Mouse (Mus musculus) 416B (cell line): Measurements from ENCODE around the gene Cnot3.

Experiments used
- DNase-seq: peaks from one replicate; pipeline ENCODE4 v3.0.0; 2011; ENCODE audit warnings: low read depth

The Cnot3 gene

GRCm38 (mm10) chr7:3644672-3645487, at the start of gene Cnot3:
Gene Cnot3 (plus strand): TSS chr7:3645268.
- DNase-seq = peak; percentile 100

- peak; percentile 38 for DNase-seq
Measured at GRCm38 (mm10) chr7:3597755-3598154, 47.3 kb upstream of the Cnot3 start.

GRCm38 (mm10) chr7:3601119-3601518, 43.9 kb upstream of the Cnot3 start:
- DNase-seq = peak; percentile 87

- DNase-seq = peak; percentile 85
Measured at GRCm38 (mm10) chr7:3606798-3607197, 38.3 kb upstream of the Cnot3 start.

- DNase-seq = no peak
Measured at GRCm38 (mm10) chr7:3607391-3607790, 37.7 kb upstream of the Cnot3 start.

GRCm38 (mm10) chr7:3608668-3609067, 36.4 kb upstream of the Cnot3 start:
- DNase-seq = no peak

- peak; percentile 74 for DNase-seq
Measured at GRCm38 (mm10) chr7:3609082-3609481, 36.0 kb upstream of the Cnot3 start.

- DNase-seq = peak; percentile 68
Measured at GRCm38 (mm10) chr7:3610437-3610836, 34.6 kb upstream of the Cnot3 start.

- DNase-seq = no peak
Measured at GRCm38 (mm10) chr7:3611006-3611405, 34.1 kb upstream of the Cnot3 start.

GRCm38 (mm10) chr7:3614021-3614420, 31.0 kb upstream of the Cnot3 start:
- DNase-seq = no peak

GRCm38 (mm10) chr7:3616057-3616388, 29.0 kb upstream of the Cnot3 start, which contains the start of gene Oscar:
Gene Oscar (minus strand): TSS chr7:3616157.
- DNase-seq = no peak

GRCm38 (mm10) chr7:3616389-3617241, 28.5 kb upstream of the Cnot3 start:
- no peak for DNase-seq

- peak; percentile 95 for DNase-seq
Measured at GRCm38 (mm10) chr7:3617242-3617995, 27.6 kb upstream of the Cnot3 start, which contains the start of gene Ndufa3. Gene Ndufa3 (plus strand): TSS chr7:3617373.

- no peak for DNase-seq
Measured at GRCm38 (mm10) chr7:3629030-3629429, 16.0 kb upstream of the Cnot3 start.

GRCm38 (mm10) chr7:3629543-3630477, 15.3 kb upstream of the Cnot3 start, which contains the start of the genes Tfpt and Prpf31:
Gene Tfpt (minus strand): TSS chr7:3629929.
Gene Prpf31 (plus strand): TSS chr7:3629985.
- peak; percentile 98 for DNase-seq

GRCm38 (mm10) chr7:3630478-3630815, 14.6 kb upstream of the Cnot3 start:
- no peak for DNase-seq

- no peak for DNase-seq
Measured at GRCm38 (mm10) chr7:3643412-3643811, 1.7 kb upstream of the Cnot3 start.

GRCm38 (mm10) chr7:3643843-3644242, 1.2 kb upstream of the Cnot3 start:
- no peak for DNase-seq

- DNase-seq = no peak
Measured at GRCm38 (mm10) chr7:3644348-3644671, 758 bp upstream of the Cnot3 start.

- no peak for DNase-seq
Measured at GRCm38 (mm10) chr7:3645488-3646025, 489 bp downstream of the Cnot3 start.

GRCm38 (mm10) chr7:3646188-3646587, 1.1 kb downstream of the Cnot3 start:
- DNase-seq = peak; percentile 49
